Mouse (Mus musculus) ovary, adult 2 months (tissue): ENCODE results near the gene Gm10330. TPM values are rescaled to one million over a fixed set of nuclear protein-coding genes. Genes with fewer than 3 reads are reported as not detected.

Experiments
- polyA plus RNA-seq: library from polyadenylated mRNA; depleted of rRNA; stranded (reverse); fragments of >200 nt; gene quantifications from 2 replicates; pipeline ENCODE4 v1.2.3, GENCODE M21; 2012; rRNA removed

Gm10330 gene
- polyA plus RNA-seq = not detected in 2 replicates

GRCm38 (mm10) chr12:23780165-23780564, at the start of gene Gm10330:
Gm10330 (minus strand) TSS chr12:23780265.

